Mouse (Mus musculus): ENCODE results near the gene Fras1. TPM values are rescaled to one million over a fixed set of nuclear protein-coding genes. Genes with fewer than 3 reads are reported as not detected.
A peak's percentile ranks its signal among the peaks of the same experiment; 100 is the strongest.

The Fras1 gene
- polyA plus RNA-seq, 1 experiment: 9.0 TPM

- no peak for DNase-seq (ENCODE audit: extremely low spot score in 1 of 2, low spot score in 1 of 2)
These were observed 184.5 kb downstream of the Fras1 start for GRCm38 (mm10) chr5:96558049-96558804.

GRCm38 (mm10) chr5:96574586-96574985 lies 200.8 kb downstream of the Fras1 start:
- no peak for DNase-seq (ENCODE audit: extremely low spot score in 1 of 2, low spot score in 1 of 2)

- no peak for DNase-seq (ENCODE audit: extremely low spot score in 1 of 2, low spot score in 1 of 2)
These were observed 204.9 kb downstream of the Fras1 start for GRCm38 (mm10) chr5:96578705-96579104.

DNA sequence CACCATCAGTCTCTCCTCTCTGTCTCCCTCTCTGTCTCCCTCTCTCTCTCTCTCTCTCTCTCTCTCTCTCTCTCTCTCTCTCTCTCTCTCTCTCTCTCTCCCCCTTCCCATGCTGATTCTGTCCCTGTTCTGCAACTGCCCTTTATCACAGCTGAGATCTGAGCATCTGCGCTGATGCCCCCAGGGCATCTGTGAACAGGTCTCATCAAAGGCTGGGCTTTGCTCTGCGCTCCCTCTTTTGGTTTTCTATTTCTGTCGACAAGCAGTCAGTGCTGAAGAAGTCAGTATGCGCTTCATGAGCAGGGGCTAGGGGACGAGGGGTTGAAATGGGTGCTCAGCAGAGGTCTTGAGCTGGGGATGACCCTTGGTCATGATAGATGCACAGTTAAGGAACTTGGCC lies 206.2 kb downstream of the Fras1 start:
- no peak for DNase-seq (ENCODE audit: extremely low spot score in 1 of 2, low spot score in 1 of 2)

GRCm38 (mm10) chr5:96584730-96585129 lies 211.0 kb downstream of the Fras1 start:
- DNase-seq (ENCODE audit: extremely low spot score in 1 of 2, low spot score in 1 of 2): peak; percentile 73 to 85

DNA sequence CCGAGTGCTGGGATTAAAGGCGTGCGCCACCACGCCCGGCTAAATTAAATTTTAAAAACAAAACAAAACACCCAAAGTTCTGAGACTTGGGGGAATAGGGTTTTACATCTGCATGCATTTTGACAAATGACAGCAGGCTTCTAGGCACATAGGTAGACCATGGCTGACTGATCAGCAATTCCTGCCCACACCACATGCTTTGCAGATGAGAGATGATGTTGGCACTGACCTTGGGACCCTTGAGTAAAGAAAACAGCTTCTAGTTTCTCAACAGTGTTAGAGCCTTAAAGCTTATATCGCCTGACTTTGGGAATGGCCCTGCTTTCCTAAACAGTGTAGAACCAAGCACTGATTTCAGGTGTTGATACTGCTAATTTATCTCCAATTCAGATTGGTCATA lies 216.9 kb downstream of the Fras1 start:
- DNase-seq (ENCODE audit: extremely low spot score in 1 of 2, low spot score in 1 of 2): no peak

- no peak for DNase-seq (ENCODE audit: extremely low spot score in 1 of 2, low spot score in 1 of 2)
These were observed 222.0 kb downstream of the Fras1 start for GRCm38 (mm10) chr5:96595793-96596192.

GRCm38 (mm10) chr5:96603974-96604769 lies 230.4 kb downstream of the Fras1 start:
- peak in 1 of 2 experiments; percentile 29 for DNase-seq (ENCODE audit: extremely low spot score in 1 of 2, low spot score in 1 of 2)

DNA sequence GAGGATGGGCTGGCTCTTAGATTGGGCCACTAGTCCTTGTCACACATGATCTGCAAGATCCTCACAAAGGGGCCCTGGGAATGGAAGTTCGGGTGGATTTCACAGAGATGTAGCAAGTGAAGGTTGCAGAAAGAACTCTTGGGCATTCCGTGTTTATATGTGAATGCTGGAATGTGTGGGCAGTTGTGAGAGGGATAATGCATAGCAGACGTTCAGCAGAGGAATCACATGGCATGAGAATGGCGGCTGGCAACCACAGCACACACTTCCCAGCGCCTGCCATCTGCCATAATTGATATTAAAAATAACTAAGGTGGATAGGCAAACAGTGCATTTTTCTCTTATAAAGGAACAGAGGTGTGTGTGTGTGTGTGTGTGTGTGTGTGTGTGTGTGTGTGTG lies 234.3 kb downstream of the Fras1 start:
- DNase-seq (ENCODE audit: extremely low spot score in 1 of 2, low spot score in 1 of 2): peak; percentile 45 to 64

DNA sequence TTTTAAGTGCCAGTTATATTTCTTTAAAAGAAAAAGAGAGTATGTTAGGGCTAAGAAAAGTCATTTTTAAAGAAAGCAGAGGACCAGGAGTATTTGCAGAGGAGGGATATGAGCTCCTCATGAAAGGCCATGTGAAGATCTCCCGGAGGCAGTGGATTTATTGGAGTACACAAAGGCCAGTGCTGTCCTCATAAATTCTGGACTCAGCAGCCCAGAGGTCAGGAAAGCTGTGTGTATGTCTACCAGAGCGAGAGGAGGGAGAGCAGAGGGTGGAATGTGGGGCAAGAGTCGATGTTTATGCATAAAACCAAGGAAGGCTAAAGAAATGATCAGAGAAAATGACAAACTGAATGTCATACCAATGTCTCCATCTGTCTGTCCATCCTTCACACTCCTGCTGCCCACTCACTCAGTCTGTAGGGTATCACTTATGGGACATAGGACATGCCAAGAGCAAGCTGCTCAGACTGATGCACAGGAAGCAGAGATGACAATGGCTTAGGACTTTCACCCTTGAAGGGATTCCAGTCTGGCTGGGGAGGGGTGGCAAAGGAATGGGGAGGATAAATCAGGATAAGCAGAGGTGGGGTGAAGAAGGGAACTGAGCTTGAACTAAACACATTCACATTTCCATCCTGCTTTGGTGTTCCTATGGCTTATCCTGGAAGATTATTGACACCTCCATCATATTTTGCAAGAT lies 235.0 kb downstream of the Fras1 start:
- no peak for DNase-seq (ENCODE audit: extremely low spot score in 1 of 2, low spot score in 1 of 2)

DNA sequence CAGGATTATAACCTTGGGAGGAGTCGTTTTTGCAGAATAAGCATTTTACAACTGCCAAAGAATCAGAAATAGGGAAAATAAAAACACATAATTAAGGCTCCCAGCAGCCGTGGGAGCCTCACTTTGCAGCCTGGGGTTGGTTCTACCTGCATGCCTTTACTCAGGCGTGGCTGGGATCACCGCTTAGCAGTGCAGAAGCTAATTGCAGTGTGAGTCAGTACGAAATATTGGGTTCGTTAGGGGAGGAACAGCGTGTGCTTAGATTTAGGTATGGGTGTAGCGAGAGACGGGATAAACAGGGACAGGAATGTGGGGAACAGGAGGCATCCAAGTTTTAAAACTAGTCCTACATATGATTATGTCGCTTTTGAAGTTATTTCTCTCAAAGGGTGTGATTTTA lies 238.3 kb downstream of the Fras1 start:
- DNase-seq (ENCODE audit: extremely low spot score in 1 of 2, low spot score in 1 of 2): no peak

- no peak for DNase-seq (ENCODE audit: extremely low spot score in 1 of 2, low spot score in 1 of 2)
These were observed 243.3 kb downstream of the Fras1 start for GRCm38 (mm10) chr5:96616954-96617646.

DNA sequence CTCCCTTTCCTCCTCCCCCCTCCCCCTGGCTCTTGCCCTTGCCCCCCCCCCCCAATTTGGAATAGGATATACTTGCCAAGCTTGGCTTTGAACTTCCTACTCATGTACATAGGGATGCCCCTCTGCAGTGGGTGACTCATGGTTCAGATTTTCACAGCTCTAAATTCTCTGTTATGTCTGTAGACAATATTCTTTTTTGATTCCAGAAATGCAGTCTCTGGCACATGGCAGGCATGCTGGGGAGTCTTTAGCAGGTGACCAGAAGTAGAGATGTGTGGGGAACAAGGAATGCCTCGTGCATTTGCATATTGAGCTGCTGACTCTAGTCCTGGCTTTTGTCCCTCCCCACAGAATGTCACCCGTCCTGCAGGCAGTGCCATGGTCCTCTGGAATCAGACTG lies 244.3 kb downstream of the Fras1 start:
- DNase-seq (ENCODE audit: extremely low spot score in 1 of 2, low spot score in 1 of 2): peak in 1 of 2 experiments; percentile 36

DNA sequence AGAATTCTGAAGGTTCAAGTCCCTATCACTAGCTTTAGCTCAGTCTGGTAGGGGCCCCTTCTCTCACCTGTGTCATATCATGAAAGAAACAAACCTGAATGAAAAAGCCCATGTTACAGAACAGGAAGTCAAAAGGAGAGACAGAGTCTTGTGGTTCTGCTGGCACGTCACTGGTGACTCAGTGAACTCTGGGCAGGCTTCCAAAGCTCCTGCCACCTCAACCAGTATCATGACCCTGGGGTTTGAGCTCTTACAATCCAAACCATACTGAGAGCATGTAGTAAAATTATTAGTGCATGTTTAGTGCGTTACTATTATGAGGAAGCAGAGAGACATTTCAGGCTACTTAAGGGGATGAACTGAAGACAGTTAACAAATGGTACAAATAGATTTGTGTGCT lies 246.5 kb downstream of the Fras1 start:
- DNase-seq (ENCODE audit: extremely low spot score in 1 of 2, low spot score in 1 of 2): no peak

DNA sequence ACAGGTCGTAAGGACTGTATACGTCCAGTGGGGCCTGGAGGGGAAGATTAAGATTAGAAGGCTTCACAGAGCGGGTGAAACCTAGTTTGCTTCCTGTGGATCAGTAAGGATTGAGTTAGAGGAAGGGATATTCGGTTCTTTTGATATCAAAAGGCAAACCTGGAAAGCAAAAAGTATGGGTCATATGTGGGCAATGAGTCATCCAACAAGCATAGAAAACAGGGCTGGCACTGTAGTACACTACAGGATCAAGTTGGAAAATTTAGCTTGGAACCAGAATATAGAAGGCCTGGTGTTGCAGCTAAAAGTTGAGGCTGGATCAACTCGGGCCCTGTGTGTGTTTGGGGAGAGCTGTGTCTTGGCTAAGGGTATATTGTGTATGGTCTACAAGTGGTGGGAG lies 246.9 kb downstream of the Fras1 start:
- DNase-seq (ENCODE audit: extremely low spot score in 1 of 2, low spot score in 1 of 2): no peak

DNA sequence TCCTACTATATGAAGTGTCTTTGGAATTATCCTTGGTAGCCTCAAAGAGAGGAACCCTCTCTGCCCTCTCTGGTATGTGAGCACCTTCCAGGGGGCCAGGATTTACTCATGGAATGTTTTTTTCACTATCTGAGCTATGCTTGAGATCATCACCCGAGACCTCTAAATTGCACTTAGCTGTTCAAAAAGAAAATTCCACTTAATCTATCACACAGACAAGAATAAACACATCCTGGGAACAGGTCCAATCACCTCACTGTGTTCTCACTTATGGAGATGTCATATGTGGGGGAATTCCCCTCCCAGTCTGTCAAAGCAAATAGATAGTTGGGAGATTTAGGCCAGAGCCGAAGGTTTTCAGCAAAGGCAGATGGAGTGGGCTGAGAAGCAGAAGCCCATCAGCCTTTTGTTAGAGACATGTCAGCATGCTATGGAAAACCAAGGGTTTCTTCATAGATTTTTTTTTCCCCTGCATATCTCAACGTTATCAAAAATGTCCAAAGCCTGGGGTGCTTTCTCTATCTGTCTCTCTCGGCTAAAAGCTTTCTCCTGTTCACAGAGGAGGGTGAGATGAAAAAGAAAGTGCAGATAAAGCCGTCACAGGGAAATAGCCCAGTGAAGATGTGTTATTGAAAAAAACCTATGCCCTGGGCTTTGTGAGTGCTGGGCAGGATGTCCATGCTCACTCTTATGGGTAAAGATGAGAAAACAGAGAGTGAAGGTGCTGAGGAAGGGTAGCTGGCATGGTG lies 249.0 kb downstream of the Fras1 start:
- no peak for DNase-seq (ENCODE audit: extremely low spot score in 1 of 2, low spot score in 1 of 2)

- peak in 1 of 2 experiments; percentile 20 for DNase-seq (ENCODE audit: extremely low spot score in 1 of 2, low spot score in 1 of 2)
These were observed 256.1 kb downstream of the Fras1 start for GRCm38 (mm10) chr5:96629851-96630250.

- no peak for DNase-seq (ENCODE audit: extremely low spot score in 1 of 2, low spot score in 1 of 2)
These were observed 261.5 kb downstream of the Fras1 start for GRCm38 (mm10) chr5:96635146-96635862.

- no peak for DNase-seq (ENCODE audit: extremely low spot score in 1 of 2, low spot score in 1 of 2)
These were observed 262.1 kb downstream of the Fras1 start for GRCm38 (mm10) chr5:96635866-96636265.

All from frontal cortex, adult 2 months (tissue).